Mouse (Mus musculus): ENCODE measurements around the gene Rpe. TPM values are rescaled to one million over a fixed set of nuclear protein-coding genes. Genes with fewer than 3 reads are reported as not detected.
A peak's percentile ranks its signal among the peaks of the same experiment; 100 is the strongest.
"Not testable (repeated sequence)": the region's sequence is repeated elsewhere in the genome, so short reads cannot be mapped to it uniquely, and the experiment has no call there.

Rpe gene
- polyA plus RNA-seq, 1 experiment: 7.6 TPM

DNA sequence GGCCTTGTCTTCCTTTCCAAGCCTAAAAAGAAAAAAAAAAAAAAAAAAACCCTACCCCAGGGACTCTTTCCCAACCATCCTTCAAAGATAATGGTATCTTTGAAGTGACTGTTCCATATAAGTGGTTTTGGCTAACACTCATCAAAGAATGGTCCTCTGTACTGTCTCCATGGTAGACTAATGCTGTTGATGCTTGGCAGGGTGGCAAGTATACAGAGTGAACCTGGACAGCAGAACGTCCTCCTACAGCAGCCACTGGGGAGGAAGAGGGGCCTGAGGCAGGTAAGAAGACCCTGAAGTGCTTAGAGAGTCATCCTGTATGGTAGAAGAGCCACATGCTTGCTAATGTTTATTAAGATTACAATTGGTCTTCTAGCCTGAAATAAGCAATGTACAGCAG, 8.3 kb upstream of the Rpe start:
- H3K36me3 ChIP-seq (ENCODE audit: control insufficient read depth, insufficient read depth): no peaks in the 10 kb centered on the region
- TF ChIP-seq POLR2AphosphoS2 (IDR thresholded peaks at IDR 0.05; ENCODE audit: insufficient read length, low read depth) (no peak), SRF (IDR thresholded peaks at IDR 0.05; ENCODE audit: control insufficient read depth, insufficient read length, low read depth) (no peak), TCF12 (IDR thresholded peaks at IDR 0.05; ENCODE audit: insufficient read depth, poor library complexity, severe bottlenecking) (no peak), POLR2A (IDR thresholded peaks at IDR 0.05; ENCODE audit: insufficient read length, low read depth) (no peak), CEBPB (IDR thresholded peaks at IDR 0.05; ENCODE audit: insufficient read depth, poor library complexity, severe bottlenecking) (no peak), MYOD1 (IDR thresholded peaks at IDR 0.05; ENCODE audit: control insufficient read depth in 1 of 3, insufficient read length in 2 of 3, low read depth in 2 of 3) (no peak), REST (IDR thresholded peaks at IDR 0.05; ENCODE audit: insufficient read depth, insufficient read length) (no peak), MYOG (IDR thresholded peaks at IDR 0.05; ENCODE audit: control insufficient read depth in 1 of 3, insufficient read depth in 1 of 3, insufficient read length in 2 of 3, low read depth in 2 of 3) (no peak), USF1 (IDR thresholded peaks at IDR 0.05; ENCODE audit: low read depth) (no peak), MAX (IDR thresholded peaks at IDR 0.05; ENCODE audit: low read depth) (no peak)

DNA sequence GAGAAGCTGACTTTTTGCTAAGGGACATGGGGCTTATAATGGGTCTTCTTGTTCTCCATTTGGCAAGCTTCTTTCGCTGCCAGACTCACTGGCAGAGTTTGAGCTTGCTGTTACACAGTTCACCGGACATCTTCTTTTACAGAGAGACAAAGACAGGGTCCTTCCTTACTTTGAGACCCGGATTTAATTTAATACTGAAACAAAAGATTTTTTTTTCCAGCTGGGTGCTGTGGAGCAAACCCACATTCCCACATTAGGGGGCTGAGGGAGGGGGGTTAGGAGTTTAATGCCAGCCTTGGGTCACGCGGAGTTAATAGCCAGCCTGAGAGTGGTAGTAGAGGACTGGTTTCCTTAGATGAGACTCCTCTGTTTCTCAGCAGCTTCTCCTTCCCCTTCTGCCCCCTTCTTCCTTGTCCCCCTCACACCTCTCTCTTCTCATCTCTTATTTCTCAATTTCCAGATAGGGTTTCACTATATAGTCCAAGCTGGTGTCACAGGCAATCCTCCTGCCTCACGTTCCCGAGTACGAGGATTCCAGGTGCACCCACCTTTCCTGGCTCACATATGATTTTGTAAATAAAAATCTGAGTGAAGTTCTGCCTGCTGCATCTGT, 7.7 kb upstream of the Rpe start:
- TF ChIP-seq TCF3 (IDR thresholded peaks at IDR 0.05; ENCODE audit: insufficient read length, low read depth) (no peak), MAX (IDR thresholded peaks at IDR 0.05; ENCODE audit: low read depth) (no peak), POLR2AphosphoS2 (IDR thresholded peaks at IDR 0.05; ENCODE audit: insufficient read length, low read depth) (no peak), SRF (IDR thresholded peaks at IDR 0.05; ENCODE audit: control insufficient read depth, insufficient read length, low read depth) (no peak), E2F4 (IDR thresholded peaks at IDR 0.05; ENCODE audit: insufficient read depth) (no peak), POLR2A (IDR thresholded peaks at IDR 0.05; ENCODE audit: insufficient read length, low read depth) (no peak), REST (IDR thresholded peaks at IDR 0.05; ENCODE audit: insufficient read depth, insufficient read length) (no peak), MYOD1 (IDR thresholded peaks at IDR 0.05; ENCODE audit: control insufficient read depth in 1 of 3, insufficient read length in 2 of 3, low read depth in 2 of 3) (no peak), MYOG (IDR thresholded peaks at IDR 0.05; ENCODE audit: control insufficient read depth in 1 of 3, insufficient read depth in 1 of 3, insufficient read length in 2 of 3, low read depth in 2 of 3) (no peak), CEBPB (IDR thresholded peaks at IDR 0.05; ENCODE audit: insufficient read depth, poor library complexity, severe bottlenecking) (no peak), USF1 (IDR thresholded peaks at IDR 0.05; ENCODE audit: low read depth) (no peak), TCF12 (IDR thresholded peaks at IDR 0.05; ENCODE audit: insufficient read depth, poor library complexity, severe bottlenecking) (no peak)
- Histone ChIP-seq H3ac (ENCODE audit: control insufficient read depth, insufficient read length) (no peak overlapping the region), H3K4me2 (ENCODE audit: low read depth) (no peak overlapping the region), H3K79me2 (ENCODE audit: control insufficient read depth, insufficient read depth) (no peaks in the 10 kb centered on the region), H3K36me3 (ENCODE audit: control insufficient read depth, insufficient read depth) (no peaks in the 10 kb centered on the region), H3K27me3 (ENCODE audit: control insufficient read depth, insufficient read depth, insufficient read length) (no peaks in the 10 kb centered on the region), H3K4me3 (no peak overlapping the region)

More for the DNA sequence above, 8.3 kb upstream of the Rpe start:
- no peak overlapping the region for H3K4me3 ChIP-seq
- no peaks in the 10 kb centered on the region for H3K79me2 ChIP-seq (ENCODE audit: control insufficient read depth, insufficient read depth)
- no peak overlapping the region for H3K4me2 ChIP-seq (ENCODE audit: low read depth)
- no peak overlapping the region for H3ac ChIP-seq (ENCODE audit: control insufficient read depth, insufficient read length)
- no peaks in the 10 kb centered on the region for H3K27me3 ChIP-seq (ENCODE audit: control insufficient read depth, insufficient read depth, insufficient read length)

GRCm38 (mm10) chr1:66694266-66694665, 6.4 kb upstream of the Rpe start:
- Histone ChIP-seq H3K4me2 (ENCODE audit: low read depth) (no peak overlapping the region), H3K36me3 (ENCODE audit: control insufficient read depth, insufficient read depth) (no peaks in the 10 kb centered on the region), H3ac (ENCODE audit: control insufficient read depth, insufficient read length) (no peak overlapping the region), H3K4me3 (no peak overlapping the region), H3K27me3 (ENCODE audit: control insufficient read depth, insufficient read depth, insufficient read length) (no peaks in the 10 kb centered on the region), H3K79me2 (ENCODE audit: control insufficient read depth, insufficient read depth) (no peaks in the 10 kb centered on the region)
- TF ChIP-seq SRF (IDR thresholded peaks at IDR 0.05; ENCODE audit: control insufficient read depth, insufficient read length, low read depth) (no peak), MYOD1 (IDR thresholded peaks at IDR 0.05; ENCODE audit: control insufficient read depth in 1 of 3, insufficient read length in 2 of 3, low read depth in 2 of 3) (peak in 2 of 3 experiments; percentile 21 to 37), MYOG (IDR thresholded peaks at IDR 0.05; ENCODE audit: control insufficient read depth in 1 of 3, insufficient read depth in 1 of 3, insufficient read length in 2 of 3, low read depth in 2 of 3) (peak in 1 of 3 experiments; percentile 66)

- no peaks in the 10 kb centered on the region for H3K79me2 ChIP-seq (ENCODE audit: control insufficient read depth, insufficient read depth)
- H3K4me3 ChIP-seq: no peak overlapping the region
- peak overlapping the region; percentile 42 for H3K4me2 ChIP-seq (ENCODE audit: low read depth)
- no peaks in the 10 kb centered on the region for H3K27me3 ChIP-seq (ENCODE audit: control insufficient read depth, insufficient read depth, insufficient read length)
- H3K36me3 ChIP-seq (ENCODE audit: control insufficient read depth, insufficient read depth): no peaks in the 10 kb centered on the region
- no peak overlapping the region for H3ac ChIP-seq (ENCODE audit: control insufficient read depth, insufficient read length)
- TF ChIP-seq SRF (IDR thresholded peaks at IDR 0.05; ENCODE audit: control insufficient read depth, insufficient read length, low read depth) (no peak), REST (IDR thresholded peaks at IDR 0.05; ENCODE audit: insufficient read depth, insufficient read length) (no peak), USF1 (IDR thresholded peaks at IDR 0.05; ENCODE audit: low read depth) (no peak), TCF3 (IDR thresholded peaks at IDR 0.05; ENCODE audit: insufficient read length, low read depth) (no peak), TCF12 (IDR thresholded peaks at IDR 0.05; ENCODE audit: insufficient read depth, poor library complexity, severe bottlenecking) (no peak), MYOD1 (IDR thresholded peaks at IDR 0.05; ENCODE audit: control insufficient read depth in 1 of 3, insufficient read length in 2 of 3, low read depth in 2 of 3) (no peak), POLR2A (IDR thresholded peaks at IDR 0.05; ENCODE audit: insufficient read length, low read depth) (no peak), POLR2AphosphoS2 (IDR thresholded peaks at IDR 0.05; ENCODE audit: insufficient read length, low read depth) (no peak), MYOG (IDR thresholded peaks at IDR 0.05; ENCODE audit: control insufficient read depth in 1 of 3, insufficient read depth in 1 of 3, insufficient read length in 2 of 3, low read depth in 2 of 3) (no peak), E2F4 (IDR thresholded peaks at IDR 0.05; ENCODE audit: insufficient read depth) (no peak), CEBPB (IDR thresholded peaks at IDR 0.05; ENCODE audit: insufficient read depth, poor library complexity, severe bottlenecking) (no peak), MAX (IDR thresholded peaks at IDR 0.05; ENCODE audit: low read depth) (no peak)
These were observed 5.3 kb upstream of the Rpe start for GRCm38 (mm10) chr1:66695296-66695695.

DNA sequence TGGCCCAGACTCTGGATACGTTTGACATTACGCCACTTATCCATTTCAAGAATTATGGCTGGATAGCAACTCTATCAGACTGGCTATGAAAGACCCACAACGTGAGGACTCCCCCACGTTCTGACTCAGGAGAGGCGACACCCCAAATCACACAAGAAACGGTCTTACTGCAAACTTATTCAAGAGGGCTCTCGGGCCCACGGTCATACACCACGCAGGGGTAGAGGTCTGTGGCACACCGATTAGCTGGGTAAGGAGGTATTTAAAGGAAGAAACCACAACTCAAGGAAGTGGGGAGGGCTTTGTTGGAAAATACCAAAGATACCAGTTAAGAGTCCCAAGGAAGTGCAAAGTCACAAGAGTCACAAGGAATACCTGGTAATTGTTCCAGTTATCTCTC, 1.0 kb upstream of the Rpe start:
- H3K36me3 ChIP-seq (ENCODE audit: control insufficient read depth, insufficient read depth); H3K4me3 ChIP-seq; H3K27me3 ChIP-seq (ENCODE audit: control insufficient read depth, insufficient read depth, insufficient read length); H3ac ChIP-seq (ENCODE audit: control insufficient read depth, insufficient read length); H3K4me2 ChIP-seq (ENCODE audit: low read depth): not testable (repeated sequence)
- H3K79me2 ChIP-seq (ENCODE audit: control insufficient read depth, insufficient read depth): peaks cover 29% of the 10 kb centered on the region
